Mouse (Mus musculus): ENCODE results near the gene Gm6370. TPM values are rescaled to one million over a fixed set of nuclear protein-coding genes. Genes with fewer than 3 reads are reported as not detected.

Gm6370 gene
- polyA plus RNA-seq, 1 experiment from 2014 or later, result not detected

Other genes starting within 250 kb of the Gm6370 start
- gene Wasf3, start 106.4 kb upstream of the Gm6370 start, polyA plus RNA-seq (2015; fragmentation: Nextera tagmentation; extraction: Ambion mirVana), result 12.8 and 15.1 TPM in 2 replicates
- not detected in 2 replicates for gene Gm6408, start 9.4 kb upstream of the Gm6370 start, polyA plus RNA-seq (2015; fragmentation: Nextera tagmentation; extraction: Ambion mirVana)
- not detected in 2 replicates for gene 4930449I24Rik, start 11.0 kb downstream of the Gm6370 start, polyA plus RNA-seq (2015; fragmentation: Nextera tagmentation; extraction: Ambion mirVana)
- not detected in 2 replicates for gene Gm3402, start 22.8 kb downstream of the Gm6370 start, polyA plus RNA-seq (2015; fragmentation: Nextera tagmentation; extraction: Ambion mirVana)
- not detected in 2 replicates for gene Gm3404, start 34.4 kb downstream of the Gm6370 start, polyA plus RNA-seq (2015; fragmentation: Nextera tagmentation; extraction: Ambion mirVana)
- not detected in 2 replicates for gene Gm3409, start 46.3 kb downstream of the Gm6370 start, polyA plus RNA-seq (2015; fragmentation: Nextera tagmentation; extraction: Ambion mirVana)
- gene Gm3415, start 64.8 kb downstream of the Gm6370 start, polyA plus RNA-seq (2015; fragmentation: Nextera tagmentation; extraction: Ambion mirVana), result not detected in 2 replicates
- gene Gpr12, start 93.9 kb downstream of the Gm6370 start, polyA plus RNA-seq (2015; fragmentation: Nextera tagmentation; extraction: Ambion mirVana), result 37.0 and 42.5 TPM in 2 replicates

All from forebrain, embryonic 16.5 days (tissue).